Mouse (Mus musculus): ENCODE data around the gene B9d1.

DNA sequence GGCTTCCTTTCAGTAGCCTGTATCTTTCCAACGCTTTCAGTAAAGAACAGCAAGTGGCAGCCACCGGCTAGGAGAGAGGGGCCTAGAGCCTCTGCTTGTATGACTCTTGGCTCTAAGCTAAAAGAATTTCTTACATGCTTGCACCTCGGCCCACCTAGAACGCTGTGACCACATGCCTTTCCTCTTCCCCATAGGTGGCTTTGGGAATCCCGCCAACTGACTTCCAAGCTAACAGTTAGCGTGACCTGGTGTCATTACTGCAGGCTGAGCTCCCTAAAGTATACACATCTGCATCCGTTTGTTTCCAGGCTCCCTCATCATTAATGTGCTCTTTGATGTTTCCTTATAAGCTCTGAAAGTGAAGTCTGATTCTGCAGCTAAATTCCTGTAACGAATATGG is 1.0 kb upstream of the B9d1 start:
- TF ChIP-seq ZNF384 (IDR thresholded peaks at IDR 0.05; ENCODE audit: low read depth, low read length) = no peak
- no peak for TF ChIP-seq MAFK (IDR thresholded peaks at IDR 0.05; ENCODE audit: insufficient read depth, low read depth, low read length)

Data from ES-E14 (cell line).